Mouse (Mus musculus): ENCODE measurements around the gene Tmem186. TPM values are rescaled to one million over a fixed set of nuclear protein-coding genes. Genes with fewer than 3 reads are reported as not detected.

The Tmem186 gene
- polyA plus RNA-seq, 1 experiment from 2014 or later = 24.2 TPM

GRCm38 (mm10) chr16:8669432-8669831 lies 31.9 kb upstream of the Tmem186 start:
- Histone ChIP-seq H3K9me3 (ENCODE audit: control insufficient read depth, low read length) (no peaks in the 10 kb centered on the region), H3K36me3 (ENCODE audit: control insufficient read depth, insufficient read depth, low read length) (no peaks in the 10 kb centered on the region), H3K9ac (ENCODE audit: low read depth, low read length) (peak overlapping the region; percentile 75), H3K27ac (ENCODE audit: low read length) (no peak overlapping the region), H3K27me3 (replicated peaks; ENCODE audit: control insufficient read depth, insufficient read depth, low read length) (no peaks in the 10 kb centered on the region), H3K4me2 (ENCODE audit: low read depth, low read length) (peak overlapping the region; percentile 64), H3K4me1 (ENCODE audit: control insufficient read depth, insufficient read depth, low read length) (peaks cover 53% of the 10 kb centered on the region), H3K4me3 (ENCODE audit: low read length) (0 out of 2 replicates have a peak overlapping the region, but pooled peaks have one; percentile 7)
- ATAC-seq = no peak
- WGBS = 64% methylated on average over 5 of the region's 5 CpGs

- H3K27ac ChIP-seq (ENCODE audit: low read length) = no peak overlapping the region
- no peak overlapping the region for H3K9ac ChIP-seq (ENCODE audit: low read depth, low read length)
- H3K4me1 ChIP-seq (ENCODE audit: control insufficient read depth, insufficient read depth, low read length) = peaks cover 53% of the 10 kb centered on the region
- H3K4me3 ChIP-seq (ENCODE audit: low read length) = no peak overlapping the region
- H3K9me3 ChIP-seq (ENCODE audit: control insufficient read depth, low read length) = no peaks in the 10 kb centered on the region
- no peak overlapping the region for H3K4me2 ChIP-seq (ENCODE audit: low read depth, low read length)
- H3K27me3 ChIP-seq (replicated peaks; ENCODE audit: control insufficient read depth, insufficient read depth, low read length) = no peaks in the 10 kb centered on the region
- no peak for ATAC-seq
- H3K36me3 ChIP-seq (ENCODE audit: control insufficient read depth, insufficient read depth, low read length) = no peaks in the 10 kb centered on the region
- 87% methylated on average over 2 of the region's 2 CpGs for WGBS
Observed at GRCm38 (mm10) chr16:8668386-8668785, 30.9 kb upstream of the Tmem186 start.

- H3K4me3 ChIP-seq (ENCODE audit: low read length) = no peak overlapping the region
- H3K27me3 ChIP-seq (replicated peaks; ENCODE audit: control insufficient read depth, insufficient read depth, low read length) = no peaks in the 10 kb centered on the region
- H3K4me2 ChIP-seq (ENCODE audit: low read depth, low read length) = no peak overlapping the region
- H3K9me3 ChIP-seq (ENCODE audit: control insufficient read depth, low read length) = no peaks in the 10 kb centered on the region
- peaks cover 49% of the 10 kb centered on the region for H3K4me1 ChIP-seq (ENCODE audit: control insufficient read depth, insufficient read depth, low read length)
- 62% methylated on average over 4 of the region's 4 CpGs for WGBS
- 0 out of 2 replicates have a peak overlapping the region, but pooled peaks have one; percentile 19 for H3K9ac ChIP-seq (ENCODE audit: low read depth, low read length)
- H3K36me3 ChIP-seq (ENCODE audit: control insufficient read depth, insufficient read depth, low read length) = no peaks in the 10 kb centered on the region
- ATAC-seq = no peak
- peak overlapping the region; percentile 28 for H3K27ac ChIP-seq (ENCODE audit: low read length)
Observed at GRCm38 (mm10) chr16:8667814-8668213, 30.3 kb upstream of the Tmem186 start.

- ATAC-seq = no peak
- H3K36me3 ChIP-seq (ENCODE audit: control insufficient read depth, insufficient read depth, low read length) = no peaks in the 10 kb centered on the region
- no peaks in the 10 kb centered on the region for H3K9me3 ChIP-seq (ENCODE audit: control insufficient read depth, low read length)
- H3K9ac ChIP-seq (ENCODE audit: low read depth, low read length) = 0 out of 2 replicates have a peak overlapping the region, but pooled peaks have one; percentile 19
- H3K4me3 ChIP-seq (ENCODE audit: low read length) = no peak overlapping the region
- H3K4me2 ChIP-seq (ENCODE audit: low read depth, low read length) = no peak overlapping the region
- H3K27ac ChIP-seq (ENCODE audit: low read length) = peak overlapping the region; percentile 28; the same call in 1 of the 2 replicates
- peaks cover 49% of the 10 kb centered on the region for H3K4me1 ChIP-seq (ENCODE audit: control insufficient read depth, insufficient read depth, low read length)
- WGBS = 78% methylated on average over 7 of the region's 7 CpGs
- no peaks in the 10 kb centered on the region for H3K27me3 ChIP-seq (replicated peaks; ENCODE audit: control insufficient read depth, insufficient read depth, low read length)
Observed at GRCm38 (mm10) chr16:8667261-8667660, 29.7 kb upstream of the Tmem186 start.

- H3K9ac ChIP-seq (ENCODE audit: low read depth, low read length) = peak overlapping the region; percentile 27; the same call in 1 of the 2 replicates
- H3K36me3 ChIP-seq (ENCODE audit: control insufficient read depth, insufficient read depth, low read length) = peaks cover 3% of the 10 kb centered on the region
- H3K4me3 ChIP-seq (ENCODE audit: low read length) = no peak overlapping the region
- H3K27ac ChIP-seq (ENCODE audit: low read length) = no peak overlapping the region
- WGBS = 34% methylated on average over 2 of the region's 2 CpGs
- H3K9me3 ChIP-seq (ENCODE audit: control insufficient read depth, low read length) = no peaks in the 10 kb centered on the region
- peaks cover 49% of the 10 kb centered on the region for H3K4me1 ChIP-seq (ENCODE audit: control insufficient read depth, insufficient read depth, low read length)
- ATAC-seq = no peak
- H3K27me3 ChIP-seq (replicated peaks; ENCODE audit: control insufficient read depth, insufficient read depth, low read length) = no peaks in the 10 kb centered on the region
- H3K4me2 ChIP-seq (ENCODE audit: low read depth, low read length) = no peak overlapping the region
Observed at GRCm38 (mm10) chr16:8666452-8666851, 28.9 kb upstream of the Tmem186 start.

GRCm38 (mm10) chr16:8665367-8665766 lies 27.9 kb upstream of the Tmem186 start:
- H3K9ac ChIP-seq (ENCODE audit: low read depth, low read length) = no peak overlapping the region
- H3K27ac ChIP-seq (ENCODE audit: low read length) = no peak overlapping the region
- no peak for ATAC-seq
- H3K4me2 ChIP-seq (ENCODE audit: low read depth, low read length) = no peak overlapping the region
- 82% methylated on average over 5 of the region's 5 CpGs for WGBS
- H3K4me1 ChIP-seq (ENCODE audit: control insufficient read depth, insufficient read depth, low read length) = peaks cover 44% of the 10 kb centered on the region
- no peaks in the 10 kb centered on the region for H3K9me3 ChIP-seq (ENCODE audit: control insufficient read depth, low read length)
- H3K27me3 ChIP-seq (replicated peaks; ENCODE audit: control insufficient read depth, insufficient read depth, low read length) = no peaks in the 10 kb centered on the region
- H3K4me3 ChIP-seq (ENCODE audit: low read length) = no peak overlapping the region
- H3K36me3 ChIP-seq (ENCODE audit: control insufficient read depth, insufficient read depth, low read length) = peaks cover 3% of the 10 kb centered on the region

- H3K4me2 ChIP-seq (ENCODE audit: low read depth, low read length) = no peak overlapping the region
- peaks cover 30% of the 10 kb centered on the region for H3K4me1 ChIP-seq (ENCODE audit: control insufficient read depth, insufficient read depth, low read length)
- WGBS = 82% methylated on average over 24 of the region's 24 CpGs
- no peaks in the 10 kb centered on the region for H3K27me3 ChIP-seq (replicated peaks; ENCODE audit: control insufficient read depth, insufficient read depth, low read length)
- no peak overlapping the region for H3K9ac ChIP-seq (ENCODE audit: low read depth, low read length)
- H3K27ac ChIP-seq (ENCODE audit: low read length) = no peak overlapping the region
- H3K4me3 ChIP-seq (ENCODE audit: low read length) = no peak overlapping the region
- H3K36me3 ChIP-seq (ENCODE audit: control insufficient read depth, insufficient read depth, low read length) = peaks cover 3% of the 10 kb centered on the region
- no peaks in the 10 kb centered on the region for H3K9me3 ChIP-seq (ENCODE audit: control insufficient read depth, low read length)
- no peak for ATAC-seq
Observed at GRCm38 (mm10) chr16:8663606-8664539, 26.4 kb upstream of the Tmem186 start.

GRCm38 (mm10) chr16:8663022-8663421 lies 25.5 kb upstream of the Tmem186 start:
- Histone ChIP-seq H3K4me2 (ENCODE audit: low read depth, low read length) (no peak overlapping the region), H3K9ac (ENCODE audit: low read depth, low read length) (no peak overlapping the region), H3K36me3 (ENCODE audit: control insufficient read depth, insufficient read depth, low read length) (peaks cover 3% of the 10 kb centered on the region), H3K27me3 (replicated peaks; ENCODE audit: control insufficient read depth, insufficient read depth, low read length) (no peaks in the 10 kb centered on the region), H3K4me1 (ENCODE audit: control insufficient read depth, insufficient read depth, low read length) (peaks cover 23% of the 10 kb centered on the region), H3K27ac (ENCODE audit: low read length) (no peak overlapping the region), H3K9me3 (ENCODE audit: control insufficient read depth, low read length) (no peaks in the 10 kb centered on the region), H3K4me3 (ENCODE audit: low read length) (no peak overlapping the region)
- ATAC-seq = no peak
- 79% methylated on average over 2 of the region's 2 CpGs for WGBS

GRCm38 (mm10) chr16:8658764-8659163 lies 21.3 kb upstream of the Tmem186 start:
- Histone ChIP-seq H3K27ac (ENCODE audit: low read length) (no peak overlapping the region), H3K27me3 (replicated peaks; ENCODE audit: control insufficient read depth, insufficient read depth, low read length) (no peaks in the 10 kb centered on the region), H3K9me3 (ENCODE audit: control insufficient read depth, low read length) (no peaks in the 10 kb centered on the region), H3K4me1 (ENCODE audit: control insufficient read depth, insufficient read depth, low read length) (0 out of 2 replicates have a peak, but pooled peaks cover 3% of the 10 kb centered on the region), H3K4me2 (ENCODE audit: low read depth, low read length) (no peak overlapping the region), H3K9ac (ENCODE audit: low read depth, low read length) (no peak overlapping the region), H3K36me3 (ENCODE audit: control insufficient read depth, insufficient read depth, low read length) (peaks cover 6% of the 10 kb centered on the region), H3K4me3 (ENCODE audit: low read length) (no peak overlapping the region)
- no peak for ATAC-seq
- WGBS = 90% methylated on average over 4 of the region's 4 CpGs

Measured in intestine, embryonic 16.5 days (tissue).